Mouse (Mus musculus) forebrain, postnatal 0 days (tissue): ENCODE results near the gene Bmper. TPM values are rescaled to one million over a fixed set of nuclear protein-coding genes. Genes with fewer than 3 reads are reported as not detected.

Experiments used
- ATAC-seq: fragments of 200-750 bp; cut with Nextera tagmentation; 2 replicates; pipeline ENCODE4 v1.8.0; 2017; ENCODE audit warnings: mild to moderate bottlenecking, moderate library complexity
- DNase-seq: peaks from one replicate; pipeline ENCODE4 v3.0.0-alpha.2; 2015
- H3K27ac ChIP-seq: fragments of 300-500 bp; sonication (generic); 2 replicates; pipeline ENCODE4 v1.5.1; 2014; ENCODE audit warnings: low read depth, mild to moderate bottlenecking, antibody characterized with exemption, low read length, moderate library complexity, mixed read lengths
- H3K27me3 ChIP-seq: fragments of 300-500 bp; sonication (generic); 2 replicates; pipeline ENCODE4 v1.6.1; 2014; ENCODE audit warnings: mild to moderate bottlenecking, low read length, mixed read lengths; ENCODE audit not compliant: insufficient read depth
- H3K36me3 ChIP-seq: fragments of 300-500 bp; sonication (generic); 2 replicates; pipeline ENCODE4 v1.6.1; 2014; ENCODE audit warnings: mild to moderate bottlenecking, moderate library complexity; ENCODE audit not compliant: insufficient read depth
- H3K4me1 ChIP-seq: fragments of 300-500 bp; sonication (generic); 2 replicates; pipeline ENCODE4 v1.6.1; 2014; ENCODE audit warnings: antibody characterized with exemption; ENCODE audit not compliant: insufficient read depth
- H3K4me2 ChIP-seq: fragments of 300-500 bp; sonication (generic); 2 replicates; pipeline ENCODE4 v1.6.1; 2014; ENCODE audit warnings: low read depth, mild to moderate bottlenecking, moderate library complexity
- H3K4me3 ChIP-seq: fragments of 300-500 bp; sonication (generic); 2 replicates; pipeline ENCODE4 v1.5.1; 2014; ENCODE audit warnings: low read depth, low read length, mixed read lengths
- H3K9ac ChIP-seq: fragments of 300-500 bp; sonication (generic); 2 replicates; pipeline ENCODE4 v1.6.1; 2014; ENCODE audit warnings: mild to moderate bottlenecking
- H3K9me3 ChIP-seq: fragments of 300-500 bp; sonication (generic); 2 replicates; pipeline ENCODE4 v1.6.1; 2016; ENCODE audit warnings: low read length
- CTCF ChIP-seq: sonication (generic); IDR thresholded peaks from 2 replicates; pipeline ENCODE4 v1.5.1; 2016; ENCODE audit warnings: antibody characterized with exemption, control low read depth, low read depth
- WGBS: fragments of 180-500 bp; shearing (Covaris S2); extraction: QIAGEN DNeasy Blood & Tissue Kit; methylation state at CpG from one replicate; pipeline ENCODE4 v1.1.7; 2014; 5-methylcytosine and 5-hydroxymethylcytosine counted together
- polyA plus RNA-seq: library from polyadenylated mRNA; unstranded; fragments of >200 nt; fragmentation: Nextera tagmentation; extraction: Ambion mirVana; gene quantifications from 2 replicates; pipeline ENCODE4 v1.2.1, GENCODE M21; 2015
- total RNA-seq: library from RNA; depleted of rRNA; stranded (reverse); fragments of >200 nt; gene quantifications from 2 replicates; pipeline ENCODE4 v1.2.3, GENCODE M21; 2014

Bmper gene
- total and polyA plus RNA-seq, 2 experiments from 2014 or later: 5.6 to 9.6 TPM

DNA sequence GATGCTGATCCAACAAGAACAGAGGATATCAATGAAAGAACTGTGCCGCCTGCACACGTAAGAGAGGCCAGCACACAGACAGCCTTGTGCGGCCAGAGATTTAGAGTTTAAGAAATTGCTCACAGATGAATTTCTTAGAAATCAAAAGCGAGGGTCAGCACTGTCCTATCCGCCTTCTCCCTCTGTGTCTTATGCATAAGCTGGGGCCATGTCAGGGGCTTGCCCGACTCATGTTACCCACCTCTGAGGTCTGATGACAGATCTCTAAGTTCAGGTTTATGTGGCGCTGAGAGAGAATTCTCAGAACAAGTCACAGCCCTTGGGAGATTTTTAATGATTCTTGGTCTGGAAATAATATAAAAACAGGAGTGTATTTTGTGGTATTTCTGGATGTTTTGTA is 140.7 kb downstream of the Bmper start:
- no peak for DNase-seq
- Histone ChIP-seq H3K27ac (no peak overlapping the region), H3K4me2 (no peak overlapping the region), H3K36me3 (no peaks in the 10 kb centered on the region), H3K4me3 (no peak overlapping the region), H3K27me3 (no peaks in the 10 kb centered on the region), H3K9ac (no peak overlapping the region), H3K9me3 (no peaks in the 10 kb centered on the region), H3K4me1 (no peaks in the 10 kb centered on the region)
- WGBS: 83% methylated on average over 7 of the region's 7 CpGs
- TF ChIP-seq CTCF: no peak
- no peak for ATAC-seq

DNA sequence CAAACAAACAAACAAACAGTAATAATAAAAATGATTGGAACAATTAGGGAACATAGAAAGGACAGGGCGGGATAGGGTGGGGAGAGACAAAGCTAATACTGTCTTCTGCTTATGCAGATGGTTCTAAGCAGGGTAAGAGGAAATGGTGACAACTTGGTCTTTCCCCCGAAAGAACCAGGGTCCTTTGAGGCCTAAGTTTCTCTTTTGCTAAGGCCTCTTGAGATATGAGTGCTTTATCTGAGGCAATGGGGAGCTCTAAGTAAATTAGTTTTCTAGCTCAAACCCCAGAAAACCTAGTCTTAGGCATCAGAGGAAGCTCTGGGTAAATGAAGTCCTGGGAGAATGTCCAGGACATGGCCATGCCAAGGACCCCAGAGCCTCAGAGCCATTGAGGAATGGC is 141.2 kb downstream of the Bmper start:
- H3K9me3 ChIP-seq: no peaks in the 10 kb centered on the region
- ATAC-seq (no peak), DNase-seq (no peak)
- H3K36me3 ChIP-seq: no peaks in the 10 kb centered on the region
- no peaks in the 10 kb centered on the region for H3K27me3 ChIP-seq
- no peak overlapping the region for H3K27ac ChIP-seq
- H3K9ac ChIP-seq: no peak overlapping the region
- no peak overlapping the region for H3K4me3 ChIP-seq
- no peaks in the 10 kb centered on the region for H3K4me1 ChIP-seq
- TF ChIP-seq CTCF: no peak
- no peak overlapping the region for H3K4me2 ChIP-seq
- WGBS: 93% methylated on average over 2 of the region's 2 CpGs

DNA sequence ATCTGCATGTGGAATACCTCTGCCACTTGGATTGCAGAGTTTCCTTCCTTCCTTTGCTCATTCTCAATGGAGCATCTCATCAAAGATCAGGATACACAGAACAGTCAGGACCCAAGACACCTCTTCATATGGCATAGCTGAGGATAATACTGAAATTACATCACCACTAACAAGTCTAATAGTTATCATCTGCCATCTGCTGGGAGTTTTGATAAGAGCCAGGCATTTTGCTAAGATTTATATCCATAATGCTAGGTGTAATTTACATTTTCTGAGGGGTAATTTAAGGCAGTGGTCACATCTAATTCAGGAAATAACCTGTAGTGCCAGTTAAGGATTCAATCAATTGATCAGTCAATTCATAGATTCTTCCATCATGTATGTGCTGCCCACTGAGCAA is 145.2 kb downstream of the Bmper start:
- no peak overlapping the region for H3K27ac ChIP-seq
- H3K9me3 ChIP-seq: no peaks in the 10 kb centered on the region
- TF ChIP-seq CTCF: peak; percentile 35; the same call in 1 of the 2 replicates
- H3K27me3 ChIP-seq: no peaks in the 10 kb centered on the region
- no peak overlapping the region for H3K4me3 ChIP-seq
- H3K9ac ChIP-seq: no peak overlapping the region
- H3K36me3 ChIP-seq: no peaks in the 10 kb centered on the region
- DNase-seq (no peak), ATAC-seq (no peak)
- no peak overlapping the region for H3K4me2 ChIP-seq
- no peaks in the 10 kb centered on the region for H3K4me1 ChIP-seq

DNA sequence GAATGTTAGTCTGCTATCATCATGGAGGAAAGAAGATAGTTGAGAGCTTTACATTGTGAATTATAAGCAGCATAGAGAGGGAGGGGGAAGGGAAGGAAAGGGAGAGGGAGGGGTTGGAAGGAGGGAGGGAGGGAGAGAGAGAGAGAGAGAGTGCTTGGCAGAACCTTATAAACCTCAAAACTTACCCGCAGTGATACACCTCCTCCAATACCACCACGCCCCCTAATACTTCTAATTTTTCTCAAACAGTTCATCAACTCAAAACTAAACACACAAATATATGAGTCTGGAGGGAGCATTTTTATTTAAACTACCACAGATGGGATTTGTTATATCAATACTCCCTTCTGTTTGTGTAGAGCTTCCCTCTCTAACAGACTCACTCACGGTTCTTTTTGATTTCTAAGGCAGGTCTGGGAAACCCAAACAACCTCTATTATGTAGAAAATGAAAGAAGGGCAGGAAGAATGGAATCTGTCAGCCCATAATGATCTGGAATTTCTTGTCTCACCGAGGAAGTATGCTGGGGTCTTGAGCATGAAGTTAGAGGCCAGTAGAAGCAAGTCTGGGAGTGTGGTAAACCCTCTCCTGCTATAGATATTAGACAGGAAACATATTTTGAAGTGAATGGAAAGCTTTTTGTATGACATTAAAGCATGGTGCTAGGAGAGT is 152.0 kb downstream of the Bmper start:
- WGBS: 25% methylated on average over 4 of the region's 4 CpGs
- Histone ChIP-seq H3K9me3 (no peaks in the 10 kb centered on the region), H3K4me1 (peaks cover 4% of the 10 kb centered on the region; the same call in 1 of the 2 replicates), H3K4me2 (no peak overlapping the region), H3K27me3 (no peaks in the 10 kb centered on the region), H3K27ac (no peak overlapping the region), H3K9ac (no peak overlapping the region), H3K4me3 (no peak overlapping the region), H3K36me3 (no peaks in the 10 kb centered on the region)
- no peak for ATAC-seq
- DNase-seq: no peak
- TF ChIP-seq CTCF: no peak

DNA sequence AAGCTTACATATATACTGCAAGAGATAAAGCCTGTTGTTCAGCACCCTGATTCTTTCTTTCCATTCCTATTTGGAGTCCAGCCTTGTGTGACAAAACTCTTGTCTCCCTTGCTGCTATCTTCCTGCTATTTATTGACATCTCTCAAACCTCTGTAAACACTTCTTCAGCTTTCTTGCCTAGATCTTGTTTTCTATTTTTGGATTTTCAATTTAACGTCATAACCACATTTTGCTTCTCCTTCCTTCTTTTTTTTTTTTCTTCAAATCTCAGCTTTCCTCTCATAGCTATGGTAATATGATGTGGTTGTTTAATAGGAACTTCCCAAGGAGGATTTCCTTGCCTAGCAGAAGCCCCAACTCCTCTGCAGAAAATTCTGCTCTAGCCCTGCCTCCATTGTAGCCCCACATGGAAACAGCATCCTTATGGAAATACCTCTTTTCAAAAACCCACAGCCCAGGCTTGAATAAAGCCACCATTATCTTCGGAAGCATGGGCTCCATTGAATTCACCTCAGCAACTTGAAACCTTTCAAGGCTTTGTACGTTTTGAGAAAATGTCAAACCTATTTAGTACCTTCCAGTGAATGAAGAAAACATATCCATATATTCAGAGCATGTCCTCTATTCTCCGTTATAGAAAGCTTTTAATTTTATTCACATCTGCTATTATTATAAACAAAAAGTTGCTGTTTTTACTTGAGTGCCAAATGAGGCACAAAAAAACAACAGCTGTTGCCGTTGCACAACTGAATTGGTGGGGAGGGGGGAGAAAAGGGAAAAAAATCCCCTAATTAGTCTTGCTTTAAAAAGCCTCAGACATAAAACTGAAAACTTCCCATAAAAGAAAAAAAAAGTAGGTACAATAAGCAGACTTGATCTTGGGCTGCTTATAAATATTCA is 155.2 kb downstream of the Bmper start:
- H3K4me3 ChIP-seq: no peak overlapping the region
- DNase-seq (peak; percentile 62), ATAC-seq (peak; percentile 57)
- no peak overlapping the region for H3K4me2 ChIP-seq
- WGBS: 10% methylated on average over 5 of the region's 5 CpGs
- H3K27me3 ChIP-seq: no peaks in the 10 kb centered on the region
- no peak for TF ChIP-seq CTCF
- H3K9me3 ChIP-seq: no peaks in the 10 kb centered on the region
- H3K4me1 ChIP-seq: peaks cover 4% of the 10 kb centered on the region; the same call in 1 of the 2 replicates
- no peak overlapping the region for H3K9ac ChIP-seq
- H3K36me3 ChIP-seq: no peaks in the 10 kb centered on the region
- H3K27ac ChIP-seq: peak overlapping the region; percentile 42; the same call in 1 of the 2 replicates

DNA sequence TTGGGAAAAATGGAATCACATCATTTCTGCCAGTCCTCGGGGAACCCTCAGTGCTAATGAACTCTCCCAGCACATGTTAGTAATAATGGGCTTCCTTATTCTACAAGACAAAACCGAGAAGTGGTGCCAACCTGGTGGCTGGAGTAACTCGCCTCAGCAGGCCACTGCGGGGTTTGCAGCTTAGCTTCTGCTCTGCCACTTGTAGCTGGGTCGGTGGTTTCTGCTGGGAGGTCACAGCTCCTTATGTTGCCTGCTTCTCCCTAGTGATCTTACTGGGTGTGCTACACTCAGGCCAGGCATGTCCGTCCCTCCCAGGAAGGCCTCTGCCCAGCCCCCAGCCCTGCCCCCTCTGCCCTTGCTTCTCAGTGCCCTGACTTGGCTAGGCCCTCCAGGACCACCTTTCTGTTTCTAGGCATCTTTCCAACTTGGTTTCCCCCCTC is 155.9 kb downstream of the Bmper start:
- no peak for TF ChIP-seq CTCF
- no peaks in the 10 kb centered on the region for H3K27me3 ChIP-seq
- no peaks in the 10 kb centered on the region for H3K9me3 ChIP-seq
- H3K4me2 ChIP-seq: no peak overlapping the region
- H3K27ac ChIP-seq: peak overlapping the region; percentile 45
- peaks cover 4% of the 10 kb centered on the region; the same call in 1 of the 2 replicates for H3K4me1 ChIP-seq
- H3K4me3 ChIP-seq: no peak overlapping the region
- no peaks in the 10 kb centered on the region for H3K36me3 ChIP-seq
- ATAC-seq (peak; percentile 90), DNase-seq (peak; percentile 75)
- H3K9ac ChIP-seq: no peak overlapping the region
- WGBS: 5% methylated on average over 6 of the region's 6 CpGs
